Mouse (Mus musculus): ENCODE measurements around the gene Apol7e.
"Not testable (repeated sequence)": the region's sequence is repeated elsewhere in the genome, so short reads cannot be mapped to it uniquely, and the experiment has no call there.

DNA sequence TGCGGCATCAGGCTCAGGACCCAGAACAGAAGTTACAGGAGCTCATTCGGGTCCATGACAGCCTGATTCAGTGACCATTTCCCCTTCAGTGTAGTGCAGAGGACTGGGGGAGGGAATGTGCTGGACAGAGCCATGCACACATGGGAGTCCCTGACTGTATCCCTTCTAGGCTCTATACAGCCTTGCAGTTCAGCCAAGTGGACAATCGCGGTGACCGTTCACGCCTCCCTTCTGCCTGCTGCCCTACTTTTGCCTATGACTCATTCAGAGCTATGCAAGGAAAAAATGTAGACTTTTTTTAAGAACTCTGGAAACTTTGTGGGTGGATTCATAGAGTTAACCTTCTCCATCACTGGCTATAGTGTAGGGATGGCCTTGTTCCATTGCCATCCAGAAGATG is 19.6 kb downstream of the Apol7e start:
- TF ChIP-seq POLR2A (IDR thresholded peaks at IDR 0.05; ENCODE audit: low read depth, low read length); CTCF (conservative IDR thresholded peaks at IDR 0.05; ENCODE audit: insufficient read depth, insufficient read length, low read depth, low read length): not testable (repeated sequence)

Data from kidney, adult 2 months (tissue).